Mouse (Mus musculus) E14TG2a.4 (cell line): ENCODE data around the gene Lamb3.

Experiments used
- H3K27me3 ChIP-seq: 2 replicates; pipeline ENCODE4 v1.6.1; 2014; ENCODE audit warnings: low read length, control low read depth; ENCODE audit not compliant: insufficient read depth
- H3K36me3 ChIP-seq: 2 replicates; pipeline ENCODE4 v1.6.1; 2014; ENCODE audit warnings: low read length, control low read depth; ENCODE audit not compliant: insufficient read depth
- H3K4me1 ChIP-seq: replicated peaks from 2 replicates; pipeline ENCODE4 v1.6.1; 2014; ENCODE audit warnings: low read depth, low read length, control low read depth
- H3K4me3 ChIP-seq: replicated peaks from 2 replicates; pipeline ENCODE4 v1.5.1; 2014; ENCODE audit warnings: mild to moderate bottlenecking, low read length
- H3K9me3 ChIP-seq: 2 replicates; pipeline ENCODE4 v1.6.1; 2014; ENCODE audit warnings: low read length, control low read depth
- CTCF ChIP-seq: conservative IDR thresholded peaks from 2 replicates; pipeline ENCODE4 v1.5.1; 2014; ENCODE audit warnings: low read length
- NANOG ChIP-seq: IDR thresholded peaks from 2 replicates; pipeline ENCODE4 v1.6.1; 2014; ENCODE audit warnings: borderline replicate concordance, low read length, mixed read lengths
- POU5F1 ChIP-seq: IDR thresholded peaks from 2 replicates; pipeline ENCODE4 v1.6.1; 2014; ENCODE audit warnings: low read length, borderline replicate concordance

Lamb3 gene

DNA sequence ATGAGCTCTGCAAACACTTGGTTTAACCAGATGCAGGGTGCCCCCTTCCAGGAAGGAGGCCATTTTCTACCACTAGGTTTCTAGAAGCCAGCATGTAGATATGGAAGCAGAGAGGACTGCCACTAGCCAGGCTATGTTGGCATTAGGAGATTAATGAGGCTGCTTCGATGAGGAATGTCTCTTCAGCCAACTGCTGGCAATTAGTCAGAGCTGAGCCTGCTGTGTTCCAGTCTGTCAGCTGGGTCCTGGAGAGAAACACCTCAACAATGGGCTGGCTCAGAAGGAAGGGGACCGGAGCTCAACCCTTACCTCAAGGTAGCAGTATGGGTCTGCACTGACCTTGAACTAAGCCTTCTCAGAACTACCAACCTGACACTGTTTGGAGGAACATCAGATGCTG, 179.7 kb downstream of the Lamb3 start:
- TF ChIP-seq NANOG (no peak), POU5F1 (no peak), CTCF (no peak)
- no peaks in the 10 kb centered on the region for H3K9me3 ChIP-seq
- H3K27me3 ChIP-seq: peaks cover 4% of the 10 kb centered on the region; the same call in 1 of the 2 replicates
- peaks cover 6% of the 10 kb centered on the region for H3K4me1 ChIP-seq
- H3K36me3 ChIP-seq: no peaks in the 10 kb centered on the region
- no peak overlapping the region for H3K4me3 ChIP-seq

DNA sequence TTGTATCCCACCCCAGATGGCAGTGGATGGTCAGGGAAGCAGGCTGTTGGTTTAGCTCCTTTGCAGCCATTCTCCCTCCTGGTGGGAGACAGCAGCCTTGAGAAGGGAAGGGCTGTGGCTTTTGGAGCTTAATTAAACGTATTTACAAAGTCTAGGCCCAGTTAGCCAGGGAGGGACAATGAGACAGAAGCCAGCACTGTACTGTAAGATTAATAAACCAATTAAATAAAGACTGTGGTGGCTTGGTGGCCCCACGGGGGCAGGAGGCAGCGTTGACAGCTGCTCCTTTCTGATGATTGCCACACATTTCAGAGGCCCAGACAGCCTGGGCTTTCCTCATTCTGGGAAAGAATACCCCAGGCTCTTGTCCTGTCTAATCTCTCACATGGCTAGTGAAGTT, 182.0 kb downstream of the Lamb3 start:
- Histone ChIP-seq H3K36me3 (no peaks in the 10 kb centered on the region), H3K4me1 (no peaks in the 10 kb centered on the region), H3K9me3 (no peaks in the 10 kb centered on the region), H3K4me3 (no peak overlapping the region), H3K27me3 (peaks cover 4% of the 10 kb centered on the region; the same call in 1 of the 2 replicates)
- no peak for TF ChIP-seq CTCF
- TF ChIP-seq NANOG: no peak
- no peak for TF ChIP-seq POU5F1

DNA sequence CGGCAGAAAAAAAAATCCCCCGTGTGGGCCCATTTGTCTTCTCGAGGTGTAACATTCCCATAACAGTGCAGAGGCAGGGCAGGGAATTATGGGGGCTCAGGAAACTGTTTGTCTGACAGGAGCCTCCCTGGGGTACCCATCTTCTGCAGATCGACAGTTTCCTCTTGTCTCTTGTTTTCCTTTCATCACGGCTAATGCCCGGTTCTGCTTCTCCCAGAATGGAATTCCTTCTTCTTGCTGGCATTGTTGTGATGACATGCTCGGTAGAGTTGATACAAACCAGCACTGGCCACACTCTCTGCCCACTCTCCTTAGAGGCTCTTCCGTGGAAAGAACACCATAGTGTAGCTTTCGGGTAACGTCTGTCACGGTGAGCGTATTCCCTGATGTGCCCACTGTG, 182.5 kb downstream of the Lamb3 start:
- H3K36me3 ChIP-seq: no peaks in the 10 kb centered on the region
- no peak overlapping the region for H3K4me3 ChIP-seq
- peaks cover 4% of the 10 kb centered on the region; the same call in 1 of the 2 replicates for H3K27me3 ChIP-seq
- peaks cover 3% of the 10 kb centered on the region; the same call in 1 of the 2 replicates for H3K9me3 ChIP-seq
- TF ChIP-seq POU5F1 (no peak), CTCF (no peak), NANOG (no peak)
- H3K4me1 ChIP-seq: no peaks in the 10 kb centered on the region

DNA sequence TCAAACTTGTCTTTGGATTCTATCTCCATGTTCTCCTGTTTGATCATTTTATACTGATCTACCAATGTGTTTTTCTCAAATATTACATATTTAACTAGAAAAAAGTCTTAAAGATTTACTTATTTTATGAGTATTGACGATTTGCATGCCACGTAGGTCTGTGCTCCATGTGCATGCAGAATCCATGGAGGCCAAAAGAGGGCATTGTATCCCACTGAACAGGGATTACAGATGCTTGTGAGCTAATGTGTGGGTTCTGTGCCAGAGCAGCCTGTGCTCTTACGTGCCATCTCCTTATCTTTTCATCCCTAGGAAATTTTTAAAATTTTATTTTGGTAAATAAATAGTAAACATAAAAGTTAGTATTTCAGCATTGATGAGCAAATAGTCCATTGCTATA, 184.8 kb downstream of the Lamb3 start:
- TF ChIP-seq POU5F1 (no peak), NANOG (no peak), CTCF (no peak)
- H3K27me3 ChIP-seq: peaks cover 5% of the 10 kb centered on the region; the same call in 1 of the 2 replicates
- no peaks in the 10 kb centered on the region for H3K36me3 ChIP-seq
- no peaks in the 10 kb centered on the region for H3K4me1 ChIP-seq
- peaks cover 3% of the 10 kb centered on the region; the same call in 1 of the 2 replicates for H3K9me3 ChIP-seq
- no peak overlapping the region for H3K4me3 ChIP-seq
